Mouse (Mus musculus) liver, postnatal 0 days (tissue): ENCODE data around the gene Safb. TPM values are rescaled to one million over a fixed set of nuclear protein-coding genes. Genes with fewer than 3 reads are reported as not detected.

Experiments used
- ATAC-seq: fragments of 200-750 bp; cut with Nextera tagmentation; 2 replicates; pipeline ENCODE4 v1.8.0; 2017; ENCODE audit warnings: mild to moderate bottlenecking, moderate library complexity
- DNase-seq: peaks from one replicate; pipeline ENCODE4 v3.0.0-alpha.2; 2016
- H3K27ac ChIP-seq: fragments of 300-500 bp; sonication (generic); 2 replicates; pipeline ENCODE4 v1.5.1; 2014; ENCODE audit warnings: antibody characterized with exemption, moderate library complexity, mild to moderate bottlenecking, low read depth
- H3K27me3 ChIP-seq: fragments of 300-500 bp; sonication (generic); 2 replicates; pipeline ENCODE4 v1.6.1; 2014; ENCODE audit warnings: low read length, control low read depth, mixed read lengths; ENCODE audit not compliant: insufficient read depth
- H3K36me3 ChIP-seq: fragments of 300-500 bp; sonication (generic); replicated peaks from 2 replicates; pipeline ENCODE4 v1.6.1; 2014; ENCODE audit warnings: mild to moderate bottlenecking, control low read depth, low read length, moderate library complexity, mixed read lengths; ENCODE audit not compliant: insufficient read depth
- H3K4me1 ChIP-seq: fragments of 300-500 bp; sonication (generic); 2 replicates; pipeline ENCODE4 v1.6.1; 2014; ENCODE audit warnings: antibody characterized with exemption, mild to moderate bottlenecking, control low read depth; ENCODE audit not compliant: insufficient read depth
- H3K4me2 ChIP-seq: fragments of 300-500 bp; sonication (generic); 2 replicates; pipeline ENCODE4 v1.6.1; 2014; ENCODE audit warnings: low read depth, mild to moderate bottlenecking, low read length, moderate library complexity, mixed read lengths
- H3K4me3 ChIP-seq: fragments of 300-500 bp; sonication (generic); 2 replicates; pipeline ENCODE4 v1.5.1; 2014; ENCODE audit warnings: low read depth, low read length
- H3K9ac ChIP-seq: fragments of 300-500 bp; sonication (generic); replicated peaks from 2 replicates; pipeline ENCODE4 v1.6.1; 2014; ENCODE audit warnings: mild to moderate bottlenecking, moderate library complexity
- H3K9me3 ChIP-seq: fragments of 300-500 bp; sonication (generic); 2 replicates; pipeline ENCODE4 v1.6.1; 2016; ENCODE audit warnings: mild to moderate bottlenecking, control low read depth, low read length, mixed read lengths
- CTCF ChIP-seq: sonication (generic); IDR thresholded peaks from 2 replicates; pipeline ENCODE4 v1.5.1; 2016; ENCODE audit warnings: antibody characterized with exemption, low read depth
- EP300 ChIP-seq: IDR thresholded peaks from 2 replicates; pipeline ENCODE4 v1.6.1; 2016; ENCODE audit warnings: antibody characterized with exemption, low read depth, mild to moderate bottlenecking
- WGBS: fragments of 180-500 bp; shearing (Covaris S2); extraction: QIAGEN DNeasy Blood & Tissue Kit; methylation state at CpG from one replicate; pipeline ENCODE4 v1.1.7; 2014; ENCODE audit not compliant: insufficient replicate concordance; 5-methylcytosine and 5-hydroxymethylcytosine counted together
- polyA plus RNA-seq: library from polyadenylated mRNA; unstranded; fragments of >200 nt; fragmentation: Nextera tagmentation; extraction: Ambion mirVana; gene quantifications from 2 replicates; pipeline ENCODE4 v1.2.1, GENCODE M21; 2015

Safb gene
- polyA plus RNA-seq, 1 experiment from 2014 or later = 28.4 TPM

GRCm38 (mm10) chr17:56572154-56572553 is 12.5 kb upstream of the Safb start:
- no peak for TF ChIP-seq EP300
- TF ChIP-seq CTCF = no peak

DNA sequence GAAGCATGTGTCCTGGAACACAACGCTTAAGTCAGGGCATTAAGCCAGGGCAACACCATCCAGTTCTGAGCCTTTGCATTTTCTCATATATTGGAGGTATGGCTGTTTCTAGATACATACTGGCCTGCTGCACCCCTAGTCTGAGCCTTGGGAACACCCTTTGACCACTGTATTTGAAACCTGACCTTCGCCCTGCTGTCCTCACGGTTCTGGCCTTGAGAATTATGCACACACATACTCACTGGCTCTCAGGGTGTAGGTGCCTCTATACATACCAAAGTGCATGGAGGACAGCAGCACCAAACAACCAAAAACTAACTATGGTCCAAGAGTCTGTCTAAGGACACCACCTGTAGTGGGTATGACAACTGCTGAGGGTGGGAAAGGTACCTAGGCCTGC is 11.7 kb upstream of the Safb start:
- H3K9me3 ChIP-seq = no peaks in the 10 kb centered on the region
- no peak overlapping the region for H3K4me3 ChIP-seq
- H3K27me3 ChIP-seq = no peaks in the 10 kb centered on the region
- no peak overlapping the region for H3K27ac ChIP-seq
- peaks cover 89% of the 10 kb centered on the region for H3K36me3 ChIP-seq
- DNase-seq (no peak), ATAC-seq (peak; percentile 33; the same call in 1 of the 2 replicates)
- WGBS = 88% methylated on average over 3 of the region's 3 CpGs
- TF ChIP-seq CTCF (no peak), EP300 (no peak)
- 0 out of 2 replicates have a peak, but pooled peaks cover 3% of the 10 kb centered on the region for H3K4me1 ChIP-seq
- H3K4me2 ChIP-seq = no peak overlapping the region
- H3K9ac ChIP-seq = no peak overlapping the region

More at GRCm38 (mm10) chr17:56572154-56572553, 12.5 kb upstream of the Safb start:
- Histone ChIP-seq H3K4me3 (no peak overlapping the region), H3K4me1 (0 out of 2 replicates have a peak, but pooled peaks cover 3% of the 10 kb centered on the region), H3K36me3 (peaks cover 89% of the 10 kb centered on the region), H3K4me2 (no peak overlapping the region), H3K27me3 (no peaks in the 10 kb centered on the region), H3K9me3 (no peaks in the 10 kb centered on the region), H3K9ac (no peak overlapping the region), H3K27ac (no peak overlapping the region)
- ATAC-seq = no peak
- DNase-seq = no peak
- WGBS = 61% methylated on average over 1 of the region's 1 CpGs

DNA sequence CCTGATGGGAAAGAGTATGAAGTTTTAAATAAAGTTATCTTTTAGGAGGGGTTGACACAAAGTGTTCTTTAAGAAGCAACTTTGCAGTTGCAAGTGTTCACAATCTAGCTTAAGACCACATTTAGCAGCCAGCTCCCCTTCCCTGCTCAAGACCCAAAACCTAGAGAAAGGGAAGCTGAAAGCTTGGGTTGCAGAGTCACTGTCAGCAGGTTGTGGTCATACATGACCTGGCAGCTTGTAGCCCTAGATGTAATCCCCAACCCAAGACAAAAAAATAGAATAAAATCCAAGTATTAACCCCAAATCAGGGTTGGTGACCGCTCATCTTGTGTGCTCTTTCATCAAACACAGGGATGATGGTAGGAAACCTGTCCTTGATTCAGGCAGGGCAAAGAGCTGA is 1.6 kb upstream of the Safb start:
- 59% methylated on average over 1 of the region's 1 CpGs for WGBS
- H3K27me3 ChIP-seq = no peaks in the 10 kb centered on the region
- TF ChIP-seq EP300 (no peak), CTCF (no peak)
- H3K36me3 ChIP-seq = peaks cover 65% of the 10 kb centered on the region
- H3K4me1 ChIP-seq = peaks cover 32% of the 10 kb centered on the region
- no peak for DNase-seq
- no peak for ATAC-seq
- H3K9me3 ChIP-seq = no peaks in the 10 kb centered on the region
- H3K4me2 ChIP-seq = peak overlapping the region; percentile 89
- peak overlapping the region; percentile 84 for H3K4me3 ChIP-seq
- H3K27ac ChIP-seq = peak overlapping the region; percentile 99
- H3K9ac ChIP-seq = peak overlapping the region; percentile 97

DNA sequence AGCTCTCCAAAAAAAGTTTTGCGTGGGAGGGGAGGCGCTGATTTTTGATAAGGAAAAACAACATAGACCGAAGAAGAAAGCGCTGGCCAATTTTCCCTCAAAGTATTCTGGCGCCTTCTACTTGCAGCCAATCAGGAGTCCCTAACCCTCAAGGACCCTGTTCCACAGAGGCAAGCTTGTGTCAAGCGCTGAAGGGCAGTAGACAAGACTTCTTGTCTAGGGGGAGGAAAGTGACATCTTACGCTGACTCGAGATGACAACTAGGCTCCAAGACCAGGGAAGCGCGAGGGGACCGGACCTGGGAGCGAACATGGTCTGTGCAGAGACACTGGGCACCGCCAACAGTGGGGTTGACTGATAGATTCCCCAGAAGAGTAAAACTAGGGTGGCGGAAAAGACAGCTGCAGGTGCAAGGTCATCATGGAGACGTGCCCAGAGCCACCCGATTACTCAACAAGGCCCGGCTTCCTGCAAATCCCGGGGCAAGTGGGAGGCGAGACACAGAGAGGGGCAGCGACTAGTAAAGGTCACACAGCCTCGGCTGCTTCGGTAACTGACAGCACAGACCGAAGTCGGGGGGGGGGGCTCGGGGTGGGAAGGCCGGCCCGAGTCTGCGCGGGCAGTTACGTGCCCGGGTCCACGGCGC is 891 bp upstream of the Safb start:
- H3K9me3 ChIP-seq = no peaks in the 10 kb centered on the region
- H3K36me3 ChIP-seq = peaks cover 65% of the 10 kb centered on the region
- ATAC-seq (peak; percentile 27), DNase-seq (no peak)
- H3K27me3 ChIP-seq = no peaks in the 10 kb centered on the region
- peak overlapping the region; percentile 84 for H3K4me3 ChIP-seq
- H3K27ac ChIP-seq = peak overlapping the region; percentile 99
- H3K4me1 ChIP-seq = peaks cover 32% of the 10 kb centered on the region
- WGBS = under 1% methylated on average over 33 of the region's 33 CpGs
- peak overlapping the region; percentile 89 for H3K4me2 ChIP-seq
- no peak for TF ChIP-seq EP300
- no peak for TF ChIP-seq CTCF
- H3K9ac ChIP-seq = peak overlapping the region; percentile 97

DNA sequence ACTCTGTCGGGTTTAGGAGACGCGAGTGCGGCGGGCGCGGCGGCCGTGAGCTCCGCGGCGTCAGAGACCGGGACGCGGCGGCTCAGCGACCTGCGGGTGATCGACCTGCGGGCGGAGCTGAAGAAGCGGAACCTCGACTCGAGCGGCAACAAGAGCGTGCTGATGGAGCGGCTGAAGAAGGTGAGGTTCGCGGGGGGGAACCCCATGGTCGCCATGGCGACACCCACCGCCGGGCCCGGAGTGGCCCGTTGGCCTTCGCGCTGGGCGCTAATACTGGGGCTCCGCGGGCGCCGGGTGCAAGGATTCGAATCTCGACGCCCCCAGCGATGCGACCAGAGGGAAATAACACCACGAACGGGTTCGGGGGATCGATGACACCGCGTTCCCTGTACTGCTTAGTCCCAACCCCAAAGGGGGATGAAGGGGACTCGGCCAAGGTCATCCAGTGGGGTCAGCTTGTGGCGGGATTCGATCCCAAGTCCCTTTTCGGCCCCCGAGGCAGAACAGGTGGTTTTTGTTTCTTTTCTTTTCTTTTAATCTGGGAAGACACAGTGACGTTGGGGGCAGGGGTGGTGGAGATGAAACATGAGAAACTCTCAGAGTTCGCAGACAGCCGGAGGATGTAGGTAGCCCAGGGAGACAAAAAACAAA is 671 bp downstream of the Safb start:
- peak overlapping the region; percentile 84 for H3K4me3 ChIP-seq
- peaks cover 32% of the 10 kb centered on the region for H3K4me1 ChIP-seq
- peak overlapping the region; percentile 75 for H3K4me2 ChIP-seq
- H3K36me3 ChIP-seq = peaks cover 63% of the 10 kb centered on the region
- DNase-seq (peak; percentile 73), ATAC-seq (peak; percentile 6)
- no peaks in the 10 kb centered on the region for H3K27me3 ChIP-seq
- H3K9me3 ChIP-seq = no peaks in the 10 kb centered on the region
- peak overlapping the region; percentile 94 for H3K9ac ChIP-seq
- H3K27ac ChIP-seq = peak overlapping the region; percentile 99
- WGBS = under 1% methylated on average over 61 of the region's 61 CpGs
- TF ChIP-seq CTCF (no peak), EP300 (no peak)

DNA sequence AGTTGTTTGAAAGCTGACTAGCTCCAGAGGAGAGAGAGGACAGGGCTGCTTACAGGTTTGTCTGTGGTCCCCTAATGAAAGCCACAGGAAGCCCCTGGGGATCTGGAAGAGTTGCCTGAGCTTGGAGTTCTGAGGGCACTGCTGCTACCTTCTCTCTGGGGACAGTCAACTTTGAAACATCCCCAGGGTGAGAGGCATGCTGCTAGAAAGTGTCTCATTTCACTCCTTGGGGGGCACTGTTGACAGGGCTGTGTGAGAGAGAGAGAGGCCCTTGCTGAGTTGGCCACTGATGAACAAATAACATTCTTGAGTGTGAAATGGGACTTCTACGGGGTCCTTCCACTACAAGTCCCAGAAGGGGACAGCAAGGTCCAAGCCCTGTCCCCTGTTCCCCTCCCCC is 3.1 kb downstream of the Safb start:
- no peak for ATAC-seq
- no peak overlapping the region for H3K27ac ChIP-seq
- 93% methylated on average over 1 of the region's 1 CpGs for WGBS
- no peaks in the 10 kb centered on the region for H3K9me3 ChIP-seq
- no peak overlapping the region for H3K4me3 ChIP-seq
- H3K4me2 ChIP-seq = no peak overlapping the region
- H3K36me3 ChIP-seq = peaks cover 56% of the 10 kb centered on the region
- no peaks in the 10 kb centered on the region for H3K27me3 ChIP-seq
- TF ChIP-seq CTCF (no peak), EP300 (no peak)
- H3K4me1 ChIP-seq = peaks cover 23% of the 10 kb centered on the region
- DNase-seq = no peak
- peak overlapping the region; percentile 35 for H3K9ac ChIP-seq
